Mouse (Mus musculus) midbrain, embryonic 14.5 days (tissue): ENCODE measurements at regions not wholly inside any gene's neighbourhood (a gene's known extent, or its start where the extent isn't known, plus 50 kb on each side); places are given as distances from the start of the nearest gene placed in this dataset.

Experiments used
- ATAC-seq: fragments of 200-750 bp; cut with Nextera tagmentation; 2 replicates; pipeline ENCODE4 v1.8.0; 2017; ENCODE audit warnings: moderate number of reproducible peaks, moderate library complexity; ENCODE audit not compliant: low FRiP score, low TSS enrichment
- DNase-seq: peaks from one replicate; pipeline ENCODE4 v3.0.0-alpha.2; 2015
- H3K27ac ChIP-seq: fragments of 300-500 bp; sonication (generic); replicated peaks from 2 replicates; pipeline ENCODE4 v1.5.1; 2014; ENCODE audit warnings: mild to moderate bottlenecking, low read depth, low read length, moderate library complexity
- H3K27me3 ChIP-seq: fragments of 300-500 bp; sonication (generic); 2 replicates; pipeline ENCODE4 v1.6.1; 2014; ENCODE audit warnings: low read length, control low read depth, mixed read lengths; ENCODE audit not compliant: control insufficient read depth, insufficient read depth
- H3K36me3 ChIP-seq: fragments of 300-500 bp; sonication (generic); 2 replicates; pipeline ENCODE4 v1.6.1; 2014; ENCODE audit warnings: low read length, control low read depth; ENCODE audit not compliant: control insufficient read depth, insufficient read depth
- H3K4me1 ChIP-seq: fragments of 300-500 bp; sonication (generic); 2 replicates; pipeline ENCODE4 v1.6.1; 2014; ENCODE audit warnings: mild to moderate bottlenecking, antibody characterized with exemption, low read length, control low read depth; ENCODE audit not compliant: control insufficient read depth, insufficient read depth
- H3K4me2 ChIP-seq: fragments of 300-500 bp; sonication (generic); 2 replicates; pipeline ENCODE4 v1.6.1; 2014; ENCODE audit warnings: mild to moderate bottlenecking, low read length, moderate library complexity
- H3K4me3 ChIP-seq: fragments of 300-500 bp; sonication (generic); replicated peaks from 2 replicates; pipeline ENCODE4 v1.5.1; 2014; ENCODE audit warnings: low read depth, low read length
- H3K9ac ChIP-seq: fragments of 300-500 bp; sonication (generic); replicated peaks from 2 replicates; pipeline ENCODE4 v1.6.1; 2014; ENCODE audit warnings: mild to moderate bottlenecking, low read length, moderate library complexity
- H3K9me3 ChIP-seq: fragments of 300-500 bp; sonication (generic); 2 replicates; pipeline ENCODE4 v1.6.1; 2016; ENCODE audit warnings: low read length, control low read depth, mixed read lengths; ENCODE audit not compliant: control insufficient read depth
- WGBS: fragments of 180-500 bp; shearing (Covaris S2); extraction: QIAGEN DNeasy Blood & Tissue Kit; methylation state at CpG from one replicate; pipeline ENCODE4 v1.1.7; 2014; 5-methylcytosine and 5-hydroxymethylcytosine counted together

- Histone ChIP-seq H3K27ac (no peak overlapping the region; the same call in 1 of the 2 replicates), H3K36me3 (no peaks in the 10 kb centered on the region), H3K9ac (no peak overlapping the region), H3K4me2 (no peak overlapping the region), H3K9me3 (no peaks in the 10 kb centered on the region), H3K4me3 (no peak overlapping the region), H3K27me3 (no peaks in the 10 kb centered on the region), H3K4me1 (peaks cover 19% of the 10 kb centered on the region; the same call in 1 of the 2 replicates)
- WGBS: 3% methylated on average over 5 of the region's 5 CpGs
- DNase-seq: peak; percentile 43
- no peak; the same call in 1 of the 2 replicates for ATAC-seq
These were observed 114.7 kb downstream of the 1810013L24Rik start for GRCm38 (mm10) chr16:8944412-8945102.

DNA sequence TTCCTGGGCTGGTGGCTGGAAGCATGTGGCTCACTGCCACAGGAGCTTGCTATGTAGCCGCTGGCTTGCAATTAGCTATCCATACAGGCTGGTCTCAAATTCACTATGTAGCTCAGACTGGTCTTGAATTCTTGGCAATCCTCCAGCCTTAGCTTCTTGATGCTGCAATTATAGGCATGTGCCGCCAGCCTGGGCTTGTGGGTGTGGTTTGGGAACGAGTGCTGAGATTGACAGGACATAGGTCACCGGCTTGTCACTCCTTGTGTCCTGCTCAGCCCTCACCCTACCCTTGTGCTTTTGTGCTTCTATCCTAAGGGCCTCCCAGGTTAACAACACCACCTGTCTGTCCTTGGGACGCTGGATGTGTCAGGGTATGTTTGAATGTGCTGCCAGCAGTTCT is 117.9 kb downstream of the 1810013L24Rik start:
- peak; percentile 63 for DNase-seq
- no peak overlapping the region for H3K27ac ChIP-seq
- no peak overlapping the region for H3K4me3 ChIP-seq
- WGBS: 48% methylated on average over 5 of the region's 5 CpGs
- H3K27me3 ChIP-seq: no peaks in the 10 kb centered on the region
- H3K36me3 ChIP-seq: no peaks in the 10 kb centered on the region
- no peak overlapping the region for H3K9ac ChIP-seq
- H3K9me3 ChIP-seq: no peaks in the 10 kb centered on the region
- H3K4me1 ChIP-seq: peaks cover 19% of the 10 kb centered on the region; the same call in 1 of the 2 replicates
- no peak for ATAC-seq
- H3K4me2 ChIP-seq: no peak overlapping the region

DNA sequence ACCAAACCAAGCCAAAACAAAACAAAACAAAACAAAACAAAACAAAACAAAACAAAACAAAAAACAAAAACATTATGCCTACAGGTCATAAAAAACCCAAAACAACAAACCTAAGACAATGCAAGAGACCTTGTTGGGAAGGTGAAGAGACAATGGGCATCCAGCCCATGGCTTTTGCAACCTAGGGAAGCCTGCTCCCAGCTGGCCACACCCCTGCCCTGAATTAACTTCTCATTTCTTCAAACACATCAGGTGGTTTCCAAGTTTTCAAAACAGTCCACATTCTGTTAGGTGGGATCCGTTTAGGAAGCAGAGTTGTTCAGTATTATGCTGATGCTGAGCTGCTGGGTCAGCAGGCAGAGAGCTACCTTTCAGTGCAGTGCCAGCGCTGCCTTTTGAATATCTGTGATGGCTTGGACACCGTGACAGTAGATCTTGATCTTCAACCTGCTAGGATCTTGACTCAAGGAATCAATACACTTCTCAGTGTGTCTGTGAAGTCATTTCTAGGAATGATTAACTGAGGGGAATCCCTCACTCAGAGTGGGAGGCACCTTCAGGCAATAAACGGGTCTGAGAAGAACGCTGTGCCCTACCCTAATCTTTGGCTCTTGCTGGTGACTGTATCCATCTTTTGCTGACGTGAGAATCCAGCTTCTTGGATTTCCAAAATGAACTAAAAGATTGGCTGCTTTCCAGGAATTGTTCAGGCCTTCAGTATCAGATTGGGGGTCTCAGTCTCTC is 121.4 kb downstream of the 1810013L24Rik start:
- H3K4me3 ChIP-seq: no peak overlapping the region
- DNase-seq (no peak), ATAC-seq (no peak)
- no peaks in the 10 kb centered on the region for H3K27me3 ChIP-seq
- H3K27ac ChIP-seq: no peak overlapping the region
- H3K4me1 ChIP-seq: 0 out of 2 replicates have a peak, but pooled peaks cover 4% of the 10 kb centered on the region
- no peaks in the 10 kb centered on the region for H3K36me3 ChIP-seq
- no peak overlapping the region for H3K9ac ChIP-seq
- WGBS: 80% methylated on average over 6 of the region's 6 CpGs
- no peak overlapping the region for H3K4me2 ChIP-seq
- no peaks in the 10 kb centered on the region for H3K9me3 ChIP-seq

DNA sequence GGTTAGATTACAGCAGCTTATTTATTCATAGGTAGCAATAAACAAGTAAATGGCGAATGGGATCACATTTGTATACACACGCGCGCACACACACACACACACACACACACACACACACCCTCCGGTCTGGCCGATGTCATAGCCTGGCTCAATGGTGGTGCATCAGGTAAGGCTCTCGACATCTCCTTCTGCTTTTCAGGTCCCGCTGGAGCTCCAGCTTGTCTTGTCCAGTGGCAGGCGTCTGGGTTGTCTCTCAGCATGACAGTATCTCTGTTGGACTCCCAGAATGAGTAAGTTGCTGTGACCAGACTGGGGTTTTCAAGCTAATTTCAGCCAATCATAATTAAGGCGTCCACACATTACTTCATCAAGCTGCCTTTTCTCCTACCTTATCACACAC is 131.8 kb downstream of the 1810013L24Rik start:
- Histone ChIP-seq H3K27me3 (no peaks in the 10 kb centered on the region), H3K9ac (no peak overlapping the region), H3K4me3 (no peak overlapping the region), H3K27ac (no peak overlapping the region), H3K9me3 (no peaks in the 10 kb centered on the region), H3K4me2 (no peak overlapping the region), H3K4me1 (no peaks in the 10 kb centered on the region), H3K36me3 (no peaks in the 10 kb centered on the region)
- 82% methylated on average over 10 of the region's 10 CpGs for WGBS
- ATAC-seq (no peak), DNase-seq (no peak)

DNA sequence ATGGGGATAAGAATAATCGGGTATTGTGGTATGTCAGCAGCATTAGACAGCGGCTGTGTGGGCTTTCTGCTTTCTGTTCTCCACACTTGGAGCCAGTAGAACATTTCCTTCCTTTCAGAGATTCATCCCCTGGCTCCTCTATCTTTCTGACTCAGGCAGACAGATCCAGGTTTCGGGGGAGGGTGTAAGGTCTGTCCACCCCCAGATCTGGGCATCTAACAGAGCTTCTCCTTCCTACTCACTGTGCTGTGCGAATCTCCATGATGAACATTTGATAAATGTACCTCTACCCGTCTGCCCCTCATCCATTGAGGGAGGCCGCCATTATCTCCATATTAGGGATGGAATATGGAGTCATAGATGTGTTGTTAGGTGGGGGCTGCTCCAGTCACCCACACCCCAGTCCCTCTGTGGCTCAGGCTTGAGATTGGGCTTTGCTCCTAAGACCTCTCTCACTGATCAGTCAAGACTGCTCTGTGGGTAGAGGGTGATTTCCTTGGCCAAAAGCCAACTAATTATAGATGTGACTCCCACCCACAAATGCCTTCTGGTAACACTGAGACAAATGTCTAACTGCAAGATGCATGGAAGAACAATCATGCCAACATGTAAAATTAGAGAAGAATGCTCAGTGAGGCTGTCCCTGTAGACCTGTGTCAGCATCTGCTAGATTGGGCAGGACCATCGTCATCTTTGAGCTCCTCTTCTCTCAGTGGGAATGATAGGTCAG is 163.8 kb downstream of the 1810013L24Rik start:
- H3K4me2 ChIP-seq: no peak overlapping the region
- no peak for ATAC-seq
- H3K27ac ChIP-seq: no peak overlapping the region
- DNase-seq: no peak
- no peaks in the 10 kb centered on the region for H3K9me3 ChIP-seq
- no peak overlapping the region for H3K9ac ChIP-seq
- H3K36me3 ChIP-seq: no peaks in the 10 kb centered on the region
- no peak overlapping the region for H3K4me3 ChIP-seq
- H3K27me3 ChIP-seq: no peaks in the 10 kb centered on the region
- H3K4me1 ChIP-seq: no peaks in the 10 kb centered on the region
- 89% methylated on average over 7 of the region's 7 CpGs for WGBS

DNA sequence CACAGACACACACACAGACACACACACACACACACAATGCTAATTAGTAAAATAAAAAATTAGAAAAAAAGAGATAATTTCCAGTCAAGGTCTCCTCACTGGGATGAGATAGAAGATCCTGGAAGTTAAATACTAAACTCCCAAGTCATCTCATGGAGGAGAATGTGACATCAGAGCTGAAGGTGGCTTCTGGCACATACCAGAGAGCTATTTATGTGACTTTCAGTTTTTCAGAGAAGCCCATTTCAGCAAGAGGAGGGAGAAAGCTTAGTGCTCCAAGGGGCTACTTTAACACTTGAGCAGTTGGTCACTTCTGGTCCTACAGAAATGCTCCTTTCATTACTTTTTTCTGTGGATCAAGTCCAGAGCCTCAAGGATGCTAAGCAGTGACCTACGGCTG is 164.6 kb downstream of the 1810013L24Rik start:
- H3K4me1 ChIP-seq: no peaks in the 10 kb centered on the region
- H3K9ac ChIP-seq: no peak overlapping the region
- ATAC-seq (no peak), DNase-seq (no peak)
- H3K4me2 ChIP-seq: no peak overlapping the region
- H3K27me3 ChIP-seq: no peaks in the 10 kb centered on the region
- H3K27ac ChIP-seq: no peak overlapping the region
- 96% methylated on average over 1 of the region's 1 CpGs for WGBS
- H3K4me3 ChIP-seq: no peak overlapping the region
- H3K9me3 ChIP-seq: no peaks in the 10 kb centered on the region
- H3K36me3 ChIP-seq: no peaks in the 10 kb centered on the region

DNA sequence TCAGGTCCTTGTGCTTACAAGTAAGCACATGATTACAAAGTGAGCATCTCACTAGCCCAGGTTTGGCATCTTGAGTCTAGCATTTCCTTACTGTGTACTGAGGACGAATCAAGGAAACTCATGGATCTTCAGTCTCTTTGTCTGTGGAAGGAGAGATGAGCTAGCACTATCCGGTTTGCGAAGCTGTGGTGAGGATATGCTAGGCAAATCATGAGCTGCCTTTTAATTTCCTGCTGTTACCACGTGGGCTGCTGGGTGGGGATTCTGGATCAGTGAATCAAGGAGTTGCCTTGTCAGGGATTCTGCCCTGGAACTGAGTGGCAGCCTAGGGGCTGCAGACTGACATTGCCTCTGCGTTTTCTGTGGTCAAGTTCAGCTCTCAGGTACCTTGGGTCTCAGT is 167.3 kb downstream of the 1810013L24Rik start:
- DNase-seq: peak; percentile 26
- no peak overlapping the region for H3K4me3 ChIP-seq
- WGBS: 74% methylated on average over 5 of the region's 5 CpGs
- no peaks in the 10 kb centered on the region for H3K9me3 ChIP-seq
- no peak for ATAC-seq
- no peak overlapping the region for H3K27ac ChIP-seq
- no peaks in the 10 kb centered on the region for H3K27me3 ChIP-seq
- no peak overlapping the region for H3K9ac ChIP-seq
- no peak overlapping the region for H3K4me2 ChIP-seq
- H3K36me3 ChIP-seq: no peaks in the 10 kb centered on the region
- H3K4me1 ChIP-seq: no peaks in the 10 kb centered on the region

DNA sequence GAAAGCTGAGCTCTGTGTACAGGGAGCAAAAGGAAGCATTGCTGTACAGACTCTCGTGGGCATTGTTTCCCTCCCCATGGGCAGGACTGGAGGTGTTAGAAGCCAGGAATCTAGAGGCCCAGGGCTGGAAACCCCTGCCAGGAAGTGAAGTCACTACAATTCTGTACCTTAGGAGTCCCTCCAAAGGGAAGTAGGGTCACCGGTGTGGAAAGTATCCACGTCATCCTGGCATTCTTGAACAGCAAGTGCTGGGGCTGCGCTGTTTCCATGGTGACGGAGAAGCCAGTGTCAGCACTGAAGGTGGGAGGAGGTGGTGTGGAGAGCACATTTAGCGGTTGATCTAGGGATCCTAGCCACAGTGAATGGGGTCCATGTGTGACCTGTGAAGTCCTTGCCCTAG is 174.1 kb downstream of the 1810013L24Rik start:
- Histone ChIP-seq H3K4me2 (no peak overlapping the region), H3K36me3 (no peaks in the 10 kb centered on the region), H3K27ac (no peak overlapping the region), H3K27me3 (no peaks in the 10 kb centered on the region), H3K4me1 (no peaks in the 10 kb centered on the region), H3K4me3 (no peak overlapping the region), H3K9ac (no peak overlapping the region), H3K9me3 (no peaks in the 10 kb centered on the region)
- WGBS: 22% methylated on average over 6 of the region's 6 CpGs
- peak; percentile 79 for DNase-seq
- no peak for ATAC-seq
